Mouse (Mus musculus): ENCODE measurements around the gene Arap1.

Gene Arap1

GRCm38 (mm10) chr7:101327263-101327662 is 20.6 kb upstream of the Arap1 start:
- no peak for DNase-seq (ENCODE audit: low spot score in 2 of 2)

GRCm38 (mm10) chr7:101327786-101328185 is 20.1 kb upstream of the Arap1 start:
- DNase-seq (ENCODE audit: low spot score in 2 of 2): no peak

GRCm38 (mm10) chr7:101328621-101329158 is 19.2 kb upstream of the Arap1 start:
- DNase-seq (ENCODE audit: low spot score in 2 of 2): no peak

DNA sequence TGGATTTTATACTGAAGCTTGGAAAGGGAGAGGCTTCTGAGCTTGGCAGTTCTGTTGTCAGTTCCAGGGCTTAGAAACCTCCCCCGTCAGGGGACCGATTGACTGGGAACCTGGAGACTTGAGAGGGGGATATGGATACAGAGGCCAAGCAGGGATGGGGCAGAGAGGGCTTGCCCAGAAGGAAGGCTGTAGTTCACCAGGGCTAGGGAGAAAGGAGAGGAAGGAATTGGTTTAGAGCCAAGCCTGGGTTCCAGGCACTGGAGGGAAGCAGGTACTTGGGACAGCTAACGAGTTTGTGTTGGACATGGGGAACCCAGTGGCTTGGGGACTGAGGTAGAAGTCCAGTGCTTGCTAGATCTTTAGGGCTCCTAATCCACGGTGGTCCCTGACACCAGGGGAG is 18.3 kb upstream of the Arap1 start:
- no peak for DNase-seq (ENCODE audit: low spot score in 2 of 2)

- no peak for DNase-seq (ENCODE audit: low spot score in 2 of 2)
These were observed 17.6 kb upstream of the Arap1 start for GRCm38 (mm10) chr7:101330074-101330840.

DNA sequence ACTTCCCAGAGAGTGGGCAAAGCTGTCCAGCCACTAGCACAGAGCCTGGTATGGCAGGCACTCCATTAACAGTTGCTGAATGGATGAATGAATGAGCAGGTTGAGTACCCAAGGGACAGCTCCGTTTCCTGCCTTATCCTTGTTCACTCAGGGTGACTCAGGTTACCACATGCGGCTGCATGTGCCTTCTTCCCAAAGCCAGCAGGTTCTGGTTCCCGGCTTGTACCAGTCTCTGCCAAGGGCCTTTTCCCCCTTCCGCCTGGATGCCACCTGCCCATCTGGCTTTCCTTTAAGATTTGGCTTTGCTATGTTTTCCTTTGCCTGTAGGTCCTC is 17.1 kb upstream of the Arap1 start:
- DNase-seq (ENCODE audit: low spot score in 2 of 2): no peak

- no peak for DNase-seq (ENCODE audit: low spot score in 2 of 2)
These were observed 15.6 kb upstream of the Arap1 start for GRCm38 (mm10) chr7:101332045-101332831.

GRCm38 (mm10) chr7:101335228-101335627 is 12.6 kb upstream of the Arap1 start:
- DNase-seq (ENCODE audit: low spot score in 2 of 2): no peak

DNA sequence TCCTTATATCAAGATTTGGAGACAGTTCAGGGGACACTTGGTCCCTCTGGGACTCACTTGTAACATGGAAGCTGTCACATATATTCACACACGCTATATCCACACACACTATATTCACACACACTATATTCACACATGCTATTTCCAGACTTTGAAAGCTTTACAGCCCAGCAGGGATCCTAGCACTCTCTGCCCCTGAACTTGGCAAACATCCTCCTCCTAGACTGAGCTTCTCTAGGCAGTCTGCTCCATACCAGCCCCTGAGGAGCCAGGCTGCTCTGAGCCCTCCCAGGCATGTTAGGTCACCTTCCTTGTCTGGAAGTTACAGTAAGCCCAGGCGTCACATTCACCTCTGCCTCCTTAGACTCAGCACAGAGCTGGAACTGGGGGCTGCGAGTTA is 11.2 kb upstream of the Arap1 start:
- DNase-seq (ENCODE audit: low spot score in 2 of 2): no peak

DNA sequence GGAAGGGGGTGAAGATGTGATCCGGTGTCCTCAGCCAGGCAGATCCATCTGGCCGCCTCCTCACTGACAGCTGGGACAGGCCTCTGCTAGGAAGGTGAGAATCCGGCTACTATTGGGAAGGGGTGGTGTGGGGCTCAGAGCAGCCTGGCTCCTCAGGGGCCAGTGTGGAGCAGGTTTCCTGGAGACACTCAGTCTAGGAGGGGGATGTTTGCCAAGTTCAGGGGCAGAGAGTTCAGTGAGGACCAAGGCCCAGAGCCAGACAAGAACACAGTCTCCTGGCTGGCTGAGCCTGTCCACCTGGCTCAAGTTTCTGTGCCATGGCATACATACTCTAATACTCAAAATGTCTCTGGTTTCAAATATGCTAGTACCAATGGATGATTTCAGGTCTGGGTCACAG is 10.5 kb upstream of the Arap1 start:
- DNase-seq (ENCODE audit: low spot score in 2 of 2): no peak

DNA sequence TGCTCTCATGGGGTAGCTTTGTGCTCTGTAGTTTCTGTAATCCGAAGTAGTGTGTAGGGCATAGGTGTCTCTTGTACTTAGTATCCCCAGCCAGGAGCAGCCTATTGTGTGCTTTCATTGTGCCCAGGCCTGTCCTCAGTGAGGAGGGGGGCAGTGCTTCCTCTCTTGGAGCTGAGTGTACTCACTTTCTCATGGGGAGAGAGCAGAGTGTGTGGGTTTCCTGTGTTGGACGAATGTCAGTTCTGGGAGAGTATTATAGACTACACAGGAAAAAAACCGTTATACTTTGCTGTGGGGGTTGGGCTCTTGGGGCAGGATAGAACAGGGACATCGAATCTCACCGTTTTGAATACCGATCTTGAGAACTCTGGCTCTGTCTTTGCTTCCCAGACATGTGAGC is 6.5 kb upstream of the Arap1 start:
- DNase-seq (ENCODE audit: low spot score in 2 of 2): no peak

GRCm38 (mm10) chr7:101343135-101343534 is 4.7 kb upstream of the Arap1 start:
- DNase-seq (ENCODE audit: low spot score in 2 of 2): no peak

DNA sequence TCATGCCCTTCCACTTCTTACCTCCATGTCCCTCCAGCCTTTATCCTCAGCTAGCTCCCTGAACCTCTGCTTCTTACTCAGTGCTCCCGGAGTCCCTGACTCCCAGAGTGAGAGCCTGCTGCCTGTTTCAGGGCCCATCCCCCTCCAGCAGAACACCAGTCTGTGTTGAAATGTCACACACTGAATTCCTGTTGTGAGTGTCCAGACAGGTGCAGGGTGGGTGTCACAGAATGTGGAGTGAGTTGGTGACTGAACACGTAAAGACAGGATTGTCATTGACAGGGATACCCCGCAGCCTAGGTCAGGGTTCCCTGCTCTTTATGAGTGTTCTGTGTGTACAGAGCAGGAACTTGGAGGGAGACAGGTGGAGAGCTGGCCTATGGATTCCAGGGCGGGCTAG is 3.0 kb upstream of the Arap1 start:
- no peak for DNase-seq (ENCODE audit: low spot score in 2 of 2)

DNA sequence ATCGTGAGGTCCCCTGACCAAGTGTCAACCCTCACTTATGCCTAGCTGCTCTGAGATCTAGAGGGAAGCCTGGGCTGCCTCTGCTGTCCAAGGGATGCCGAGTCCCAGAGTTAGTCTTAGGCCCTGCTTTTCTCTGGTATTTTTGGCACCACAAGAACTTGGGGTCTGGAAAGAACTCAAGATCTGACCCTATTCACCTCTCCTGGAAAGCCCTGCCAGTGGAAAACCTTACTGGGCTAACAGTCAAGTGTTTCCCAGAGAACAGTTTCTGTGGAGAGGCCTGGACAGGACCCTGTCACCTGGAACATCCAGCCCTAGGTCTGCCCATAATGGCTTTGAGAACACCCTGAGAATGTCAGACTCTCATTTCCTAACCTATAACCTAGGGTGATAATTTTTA is 876 bp upstream of the Arap1 start:
- no peak for DNase-seq (ENCODE audit: low spot score in 2 of 2)

- DNase-seq (ENCODE audit: low spot score in 2 of 2): no peak
These were observed 445 bp downstream of the Arap1 start for GRCm38 (mm10) chr7:101348312-101348711.

- no peak for DNase-seq (ENCODE audit: low spot score in 2 of 2)
These were observed 2.0 kb downstream of the Arap1 start for GRCm38 (mm10) chr7:101349861-101350260.

- DNase-seq (ENCODE audit: low spot score in 2 of 2): no peak
These were observed 4.5 kb downstream of the Arap1 start for GRCm38 (mm10) chr7:101352404-101352803.

DNA sequence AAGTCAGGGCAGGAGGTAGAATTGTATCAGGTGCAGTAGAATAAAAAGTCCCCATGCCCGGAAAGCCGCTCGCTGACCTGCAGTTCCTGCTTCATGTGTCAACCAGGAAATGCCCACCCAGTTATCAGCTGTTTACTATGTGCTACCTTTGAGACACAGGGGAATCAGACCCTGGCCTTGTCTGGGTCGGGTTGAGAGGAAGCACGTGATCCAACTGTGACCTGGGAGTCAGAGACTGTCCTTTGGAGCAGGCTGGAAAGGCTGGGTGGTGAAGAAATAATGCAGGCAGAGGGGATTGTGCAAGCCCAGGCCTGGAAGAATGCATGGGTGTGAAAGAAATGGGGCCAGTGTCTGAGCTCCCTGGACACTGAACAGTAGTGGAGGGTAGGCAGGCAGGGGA is 6.6 kb downstream of the Arap1 start:
- DNase-seq (ENCODE audit: low spot score in 2 of 2): no peak

DNA sequence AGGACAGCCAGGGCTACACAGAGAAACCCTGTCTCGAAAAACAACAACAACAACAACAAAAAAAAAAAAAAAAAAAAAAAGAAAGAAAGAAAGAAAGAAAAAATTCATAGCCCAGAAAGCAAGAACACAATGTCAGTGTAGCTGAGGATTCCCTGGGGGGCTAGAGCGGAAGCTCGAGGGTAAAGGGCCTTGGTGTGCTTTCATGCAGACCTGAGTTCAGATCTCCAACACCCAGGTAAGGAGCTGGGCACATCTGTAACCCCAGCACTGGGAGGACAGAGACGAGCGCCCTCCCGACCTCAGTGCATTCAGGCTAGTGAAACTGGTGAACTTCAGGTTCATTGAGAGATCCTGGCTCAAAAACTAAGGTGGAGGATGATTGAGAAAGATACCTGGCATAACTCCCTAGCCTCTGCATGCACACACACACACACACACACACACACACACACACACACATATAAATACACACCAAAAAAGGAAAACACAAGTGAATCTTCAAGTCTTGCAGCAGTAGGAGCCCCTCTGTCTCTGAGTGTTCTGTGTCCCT is 7.8 kb downstream of the Arap1 start:
- no peak for DNase-seq (ENCODE audit: low spot score in 2 of 2)

DNA sequence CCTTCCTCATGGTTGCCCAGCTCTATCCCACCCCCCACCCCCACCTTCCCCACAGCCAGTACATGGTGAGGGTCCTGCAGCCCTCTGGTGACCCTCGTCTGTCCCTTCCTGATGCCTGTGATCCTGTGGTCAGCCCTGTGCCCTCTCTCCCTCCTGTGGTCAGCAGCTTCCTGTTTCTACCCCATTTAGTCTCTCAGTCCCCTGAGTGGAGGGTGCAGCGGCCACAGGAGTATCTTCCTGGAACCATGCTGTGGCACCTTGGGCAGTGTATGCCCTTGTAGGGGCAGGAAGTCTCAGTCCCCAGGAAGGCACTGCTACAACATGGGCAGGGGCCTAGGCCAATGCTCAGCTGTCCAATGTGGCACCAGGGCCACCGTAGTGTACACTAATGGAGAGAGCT is 9.0 kb downstream of the Arap1 start:
- DNase-seq (ENCODE audit: low spot score in 2 of 2): no peak

GRCm38 (mm10) chr7:101360406-101360805 is 12.5 kb downstream of the Arap1 start:
- no peak for DNase-seq (ENCODE audit: low spot score in 2 of 2)

GRCm38 (mm10) chr7:101361021-101361420 is 13.2 kb downstream of the Arap1 start:
- DNase-seq (ENCODE audit: low spot score in 2 of 2): no peak

- no peak for DNase-seq (ENCODE audit: low spot score in 2 of 2)
These were observed 13.9 kb downstream of the Arap1 start for GRCm38 (mm10) chr7:101361767-101362166.
